Mouse (Mus musculus): Measurements from ENCODE around the gene Amotl1.
"Not testable (repeated sequence)": the region's sequence is repeated elsewhere in the genome, so short reads cannot be mapped to it uniquely, and the experiment has no call there.

Amotl1 gene

DNA sequence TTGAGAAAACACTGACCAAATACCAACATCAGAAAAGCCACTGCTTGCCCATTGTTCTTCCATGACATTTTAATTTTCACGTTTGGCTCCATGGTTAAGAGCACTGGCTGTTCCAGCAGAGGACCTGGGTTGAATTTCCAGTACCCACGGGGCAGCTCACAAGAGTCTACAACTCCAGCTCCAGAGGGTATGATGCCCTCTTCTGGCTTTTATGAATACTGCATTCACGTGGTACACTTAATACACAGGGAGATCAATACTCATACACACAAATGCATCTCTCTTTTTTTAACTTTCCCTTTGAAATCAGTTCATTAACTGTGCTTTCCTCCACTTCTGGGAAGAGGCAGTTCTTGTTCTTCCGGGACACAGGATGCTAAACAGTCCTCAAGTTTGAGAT lies 41.4 kb downstream of the Amotl1 start:
- DNase-seq, result no peak

DNA sequence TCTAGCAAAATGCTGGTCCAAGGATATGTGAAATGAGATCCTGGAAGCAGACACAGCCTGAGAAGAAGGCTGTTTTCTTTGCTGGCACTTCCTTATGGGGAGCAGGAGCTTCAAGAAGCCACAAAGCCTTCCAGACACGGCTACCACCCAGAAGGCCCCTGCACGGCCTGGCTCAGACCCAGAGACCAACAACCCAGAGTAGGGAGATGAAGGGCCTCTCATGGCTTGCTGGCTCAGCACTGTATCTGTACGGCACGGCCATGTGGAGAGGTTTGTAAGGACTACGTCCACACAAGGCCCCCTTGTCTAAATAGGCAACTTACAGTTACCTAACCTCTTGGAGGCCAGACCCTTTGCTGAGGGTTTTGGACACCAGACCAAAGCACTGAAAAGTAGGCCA lies 45.1 kb downstream of the Amotl1 start:
- no peak for DNase-seq

DNA sequence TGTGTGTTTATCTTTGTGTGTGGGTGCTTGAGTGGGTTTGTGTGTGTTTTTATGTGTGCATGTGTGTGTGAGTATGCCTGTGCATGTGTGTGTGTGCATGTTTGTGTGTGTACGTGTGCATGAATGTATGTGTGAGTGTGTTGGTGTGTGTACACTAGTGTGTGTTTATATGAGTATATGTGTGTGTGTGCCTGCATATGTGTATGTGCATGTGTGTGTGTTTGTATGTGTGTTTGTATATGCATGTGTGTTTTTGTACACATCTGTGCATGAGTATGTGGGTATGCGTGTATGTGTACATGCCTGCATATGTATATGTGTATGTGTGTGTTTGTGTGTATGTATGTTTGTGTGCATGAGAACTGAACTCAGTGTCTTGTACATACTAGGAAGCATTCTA lies 46.7 kb downstream of the Amotl1 start:
- no peak for DNase-seq

DNA sequence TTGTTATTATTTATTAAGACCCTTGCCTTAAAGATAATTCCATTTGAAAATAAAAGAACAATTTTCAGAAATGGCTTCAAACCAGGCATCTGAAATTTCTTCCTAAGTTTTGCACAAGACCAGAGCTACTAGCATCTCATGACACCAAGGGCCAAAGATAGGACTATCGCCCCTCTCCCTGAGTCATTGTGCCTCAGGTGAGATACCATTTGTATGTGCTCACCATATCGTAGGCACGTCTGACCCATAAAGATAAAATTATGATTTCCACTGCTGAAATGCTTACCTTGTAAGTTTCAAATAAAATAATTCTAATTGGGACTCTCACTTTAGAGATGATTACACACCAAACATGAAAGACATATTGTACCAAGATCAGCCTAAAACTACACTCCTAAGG lies 47.4 kb downstream of the Amotl1 start:
- no peak for DNase-seq

DNA sequence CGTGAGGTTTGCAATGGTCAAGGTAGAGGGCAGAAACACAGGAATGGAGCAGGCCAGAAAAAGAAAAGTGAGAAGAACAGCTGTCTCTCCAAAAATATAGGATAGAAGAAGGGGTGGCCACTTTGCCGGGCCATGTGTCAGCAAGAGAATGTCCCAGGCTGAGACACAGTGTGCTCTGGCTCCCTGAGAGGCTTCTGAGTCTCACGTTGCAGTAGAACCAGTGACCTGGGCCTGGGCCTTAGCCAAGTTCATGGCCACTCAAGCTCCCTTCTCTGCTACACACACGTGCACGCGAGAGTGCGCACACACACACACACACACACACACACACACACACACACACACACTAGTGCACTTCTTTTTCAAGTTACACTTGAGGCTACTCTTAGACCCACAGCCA lies 48.0 kb downstream of the Amotl1 start:
- DNase-seq, result no peak

DNA sequence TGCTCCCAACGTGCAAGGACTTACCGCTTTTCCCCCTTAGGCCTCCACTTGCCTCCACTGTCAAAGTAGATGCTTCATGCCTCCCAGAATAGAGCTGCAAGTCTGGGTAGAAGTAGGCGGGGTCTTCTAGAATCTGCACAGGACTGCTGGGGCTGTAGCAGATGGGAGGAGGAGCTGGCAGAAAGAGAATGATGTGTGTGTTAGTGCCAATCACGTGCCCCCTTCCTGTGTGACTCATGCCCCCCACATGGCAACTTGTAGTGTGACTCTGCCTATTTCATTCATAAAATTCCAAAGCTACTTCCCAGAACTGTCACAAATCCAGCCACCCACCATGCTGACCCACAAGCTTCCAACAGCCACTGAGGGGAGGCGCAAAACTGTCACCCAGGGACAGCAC lies 48.4 kb downstream of the Amotl1 start:
- no peak for DNase-seq

DNA sequence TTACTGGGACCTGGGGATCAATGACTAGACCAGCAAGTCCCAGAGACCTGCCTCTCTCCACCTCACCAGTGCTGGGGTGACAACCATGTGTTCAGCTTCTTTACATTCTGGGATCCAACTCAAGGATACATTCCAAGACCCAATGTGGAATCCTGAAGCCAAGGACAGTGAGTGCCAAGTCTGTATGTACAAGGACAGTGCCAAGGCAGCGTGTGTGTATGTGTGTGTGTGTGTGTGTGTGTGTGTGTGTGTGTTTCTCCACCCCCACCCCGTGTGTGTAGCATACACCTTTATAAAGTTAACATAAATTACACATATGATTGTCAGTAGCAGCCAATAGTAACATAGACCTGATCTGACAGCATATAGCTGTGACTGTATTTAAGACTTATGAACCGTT lies 49.0 kb downstream of the Amotl1 start:
- no peak for DNase-seq

DNA sequence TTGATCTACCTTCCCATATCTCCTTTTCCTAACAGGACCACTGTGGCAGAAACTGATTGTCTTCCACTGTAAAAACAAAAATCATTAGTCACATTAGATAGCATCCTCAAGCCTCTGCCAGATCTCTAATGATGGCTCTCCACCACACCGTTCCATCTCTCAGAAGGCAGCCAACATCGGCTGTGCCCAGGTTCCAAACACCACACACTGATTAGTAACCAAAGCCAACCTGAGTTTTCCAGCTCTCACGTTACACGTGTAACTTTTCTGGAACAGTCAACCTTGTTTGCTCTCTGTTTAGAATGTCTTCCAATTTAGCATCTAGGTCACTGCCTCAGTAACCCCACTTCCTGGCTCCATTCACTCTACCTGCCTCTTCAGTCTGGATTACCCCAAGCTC lies 51.0 kb downstream of the Amotl1 start:
- no peak for DNase-seq

DNA sequence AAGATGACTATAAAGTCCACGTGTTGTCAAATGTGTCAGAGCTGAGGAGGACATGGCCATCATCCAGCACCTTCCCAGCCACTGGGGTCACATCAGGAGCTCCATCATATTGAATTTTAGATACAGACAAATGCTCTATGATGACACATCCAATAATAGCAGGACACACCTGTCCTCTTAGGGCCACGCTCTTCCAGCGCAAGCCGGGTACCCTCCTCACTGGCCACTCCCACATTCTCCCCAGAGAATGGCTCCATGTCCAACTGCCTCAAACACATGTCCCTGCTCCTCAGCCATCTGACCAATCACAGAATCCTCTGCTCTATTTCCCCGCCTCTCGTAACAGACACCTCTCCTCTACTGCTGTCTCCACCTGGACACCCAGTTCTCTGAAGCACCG lies 54.2 kb downstream of the Amotl1 start:
- no peak for DNase-seq

DNA sequence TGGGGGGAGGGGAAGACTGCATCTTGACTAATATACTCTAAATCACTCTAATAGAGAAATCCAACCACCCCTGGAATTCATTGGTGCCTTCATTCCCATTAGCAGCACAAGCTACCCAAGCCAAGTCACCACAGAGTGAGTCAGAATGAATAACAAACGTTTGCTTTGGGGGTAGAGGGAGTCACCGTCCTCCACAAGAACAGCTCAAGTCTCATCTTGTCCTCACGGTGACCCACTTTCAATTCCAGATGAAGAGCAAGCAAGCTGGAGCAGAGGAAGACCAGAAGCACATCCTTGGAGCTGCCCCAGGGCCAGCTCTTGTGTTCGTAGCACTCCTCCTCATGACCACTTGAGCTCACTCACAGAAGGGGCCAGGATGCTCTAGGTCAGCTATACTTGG lies 56.2 kb downstream of the Amotl1 start:
- no peak for DNase-seq

DNA sequence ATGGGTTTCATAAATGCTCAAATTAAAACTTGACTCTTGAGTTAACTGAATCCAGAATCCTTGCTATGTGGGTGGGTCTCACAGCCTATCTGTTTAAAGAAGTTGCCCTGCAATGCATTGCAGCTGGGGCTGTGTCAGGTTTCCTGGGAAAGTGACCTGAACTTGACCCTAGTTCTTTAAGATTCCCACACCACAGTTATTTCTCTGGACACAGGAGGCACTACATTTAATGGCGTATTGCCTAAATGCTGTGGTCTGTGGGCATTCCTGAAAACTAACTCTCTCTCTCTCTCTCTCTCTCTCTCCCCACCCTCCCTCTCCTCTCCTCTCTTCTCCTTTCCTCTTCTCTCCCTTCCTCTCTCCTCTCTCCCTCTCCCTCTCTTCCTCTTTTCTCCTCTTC lies 59.2 kb downstream of the Amotl1 start:
- no peak for DNase-seq

DNA sequence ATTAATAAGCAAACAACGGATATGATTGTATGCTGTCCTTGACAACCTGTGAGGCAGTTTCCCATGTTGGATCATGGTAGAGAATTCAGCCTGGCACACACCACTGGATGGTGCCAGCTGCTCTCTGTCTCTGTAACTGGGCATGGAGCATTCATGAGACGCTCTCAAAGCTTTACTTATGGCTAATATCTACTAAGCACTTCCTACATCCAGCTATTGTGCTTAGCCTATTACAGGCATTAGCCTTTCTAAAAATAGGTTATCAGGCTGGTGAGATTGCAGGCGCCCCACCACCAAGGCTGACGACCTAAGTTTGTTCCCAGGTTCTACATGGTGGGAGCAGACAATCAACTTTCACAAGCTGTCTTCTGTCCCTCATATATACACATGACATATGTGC lies 65.9 kb downstream of the Amotl1 start:
- DNase-seq, result no peak

DNA sequence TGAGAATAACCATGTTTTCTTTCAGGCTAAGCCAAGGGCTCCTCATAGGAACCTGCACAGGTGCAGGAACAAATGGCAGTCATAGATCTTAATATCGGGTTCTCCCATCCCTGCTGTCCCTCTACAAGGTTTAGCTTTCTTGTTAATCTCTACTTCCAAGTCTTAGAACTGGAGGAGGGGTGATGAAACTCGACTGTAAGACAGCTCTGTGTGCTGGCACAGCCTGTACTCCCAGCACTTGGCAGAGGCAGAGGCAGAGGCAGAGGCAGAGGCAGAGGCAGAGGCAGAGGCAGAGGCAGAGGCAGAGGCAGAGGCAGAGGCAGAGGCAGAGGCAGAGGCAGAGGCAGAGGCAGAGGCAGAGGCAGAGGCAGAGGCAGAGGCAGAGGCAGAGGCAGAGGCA lies 68.5 kb downstream of the Amotl1 start:
- DNase-seq, result not testable (repeated sequence)

DNA sequence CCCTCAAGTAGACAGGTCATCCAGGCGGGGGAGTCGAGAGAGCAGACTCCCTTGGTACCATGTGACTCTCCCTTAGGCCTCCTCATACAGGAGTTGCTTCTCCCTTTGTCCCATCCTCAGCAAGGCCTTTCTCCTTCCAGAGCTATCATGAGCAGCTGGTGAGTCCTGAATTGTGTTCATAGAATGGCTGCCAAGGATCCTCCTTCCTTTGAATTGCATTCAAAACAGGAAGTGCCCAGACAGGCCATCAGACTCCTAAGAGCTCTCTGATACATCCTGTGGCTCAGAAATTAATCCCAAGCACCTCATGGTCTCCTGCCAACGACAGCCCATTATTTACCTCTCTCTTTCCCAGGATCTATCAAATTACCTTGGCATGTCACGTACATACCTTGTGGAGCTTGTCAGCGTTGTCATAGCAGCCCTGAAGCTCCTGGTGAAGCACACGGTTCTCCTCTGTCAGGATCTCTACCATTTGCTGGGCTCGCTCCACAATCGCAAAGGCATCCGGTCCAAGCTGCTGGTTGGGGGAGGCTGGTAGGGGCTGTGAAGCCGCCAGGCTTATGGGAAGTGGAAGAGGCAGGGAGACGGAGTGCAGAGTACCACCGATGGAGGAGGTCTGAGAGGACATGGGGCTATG lies 70.0 kb downstream of the Amotl1 start:
- DNase-seq, result peak; percentile 30

DNA sequence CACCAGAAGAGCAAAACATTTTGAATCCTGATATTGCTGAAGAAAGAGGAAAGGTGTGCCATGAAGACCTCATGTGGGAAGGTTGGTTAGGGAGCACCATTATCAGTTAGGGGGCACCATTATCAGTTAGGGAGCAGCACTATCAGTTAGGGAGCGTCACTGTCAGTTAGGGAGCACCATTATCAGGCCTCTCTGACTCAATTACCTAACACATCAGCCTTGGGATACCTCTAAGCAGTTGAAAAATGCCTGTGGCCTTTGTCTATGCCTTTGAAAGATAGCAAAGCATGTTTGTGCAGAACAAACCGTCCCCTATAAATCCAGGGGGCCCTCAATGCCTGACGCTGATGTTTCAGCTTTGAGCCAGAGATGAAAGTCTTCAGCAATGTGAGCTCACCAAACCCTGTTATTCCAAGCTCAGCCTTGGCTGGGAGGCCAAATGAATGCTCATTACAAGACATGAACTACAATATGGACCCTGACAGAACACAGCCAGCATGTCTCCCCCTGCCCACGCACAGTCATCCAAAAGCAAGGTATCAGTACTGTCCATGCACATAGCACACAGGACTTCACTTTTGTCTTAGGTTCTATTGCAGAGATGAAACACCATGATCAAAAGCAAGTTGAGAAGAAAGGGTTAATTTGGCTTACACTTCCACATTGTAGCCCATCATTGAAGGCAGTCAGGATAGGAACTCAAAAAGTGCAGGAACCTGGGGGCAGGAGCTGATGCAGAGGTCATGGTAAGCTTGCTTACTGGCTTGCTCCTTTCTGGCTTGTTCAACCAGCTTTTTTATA lies 75.5 kb downstream of the Amotl1 start:
- no peak for DNase-seq

DNA sequence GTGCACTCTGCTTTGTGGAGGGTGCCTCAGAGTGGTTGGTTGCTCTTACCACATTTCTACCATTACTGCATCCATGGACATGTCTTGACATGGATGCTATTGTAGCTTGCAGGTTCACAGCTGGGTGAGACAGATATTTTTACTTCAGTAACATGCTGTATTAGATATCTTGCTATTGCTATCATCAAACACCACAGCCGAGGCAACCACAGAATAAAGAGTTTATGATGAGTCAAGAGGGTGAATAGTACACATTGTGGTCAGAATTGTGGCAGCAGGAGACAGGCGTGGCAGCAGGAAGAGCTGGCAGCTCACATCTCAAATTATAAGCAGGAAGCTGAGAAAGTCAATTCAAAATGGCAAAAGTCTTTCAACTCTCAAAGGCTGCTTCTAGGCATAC lies 76.4 kb downstream of the Amotl1 start:
- no peak for DNase-seq

DNA sequence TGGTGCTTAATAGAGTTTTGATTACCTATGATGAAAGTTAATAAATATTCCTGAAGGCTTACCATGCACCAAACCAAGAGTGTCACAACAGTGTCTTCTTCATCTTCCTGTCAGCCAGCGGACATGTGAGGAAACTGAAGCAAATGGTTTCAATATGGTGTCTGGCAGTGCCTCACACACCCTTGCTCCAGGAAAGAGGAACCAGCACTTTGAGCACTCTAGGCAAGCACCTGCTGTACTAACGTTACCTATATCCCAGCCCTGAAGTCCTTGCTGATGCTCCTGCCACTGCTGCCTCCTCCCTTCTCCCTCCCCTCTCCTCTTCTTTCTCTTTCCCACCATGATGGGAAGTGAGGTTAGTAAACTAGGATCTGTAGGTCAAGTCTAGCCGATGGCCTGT lies 80.4 kb downstream of the Amotl1 start:
- DNase-seq, result no peak

DNA sequence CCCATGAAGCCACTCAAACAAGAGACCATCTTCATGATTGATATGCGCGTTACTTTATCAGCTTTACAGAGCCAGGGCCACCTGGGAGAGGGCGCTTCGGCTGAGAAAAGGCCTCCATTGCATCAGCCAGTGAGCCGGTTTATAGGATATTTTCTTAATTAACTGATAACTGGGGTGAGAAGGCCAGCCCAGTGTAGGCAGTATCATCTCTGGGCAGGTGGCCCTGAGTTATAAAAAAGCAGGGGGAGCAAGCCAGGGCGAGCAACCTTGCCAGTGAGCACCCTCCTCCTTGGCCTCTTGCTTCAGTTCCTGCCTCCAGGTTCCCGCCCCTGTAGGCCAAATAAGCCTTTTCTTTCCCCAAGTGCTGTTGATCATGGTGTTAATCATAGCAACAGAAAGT lies 81.5 kb downstream of the Amotl1 start:
- no peak for DNase-seq

DNA sequence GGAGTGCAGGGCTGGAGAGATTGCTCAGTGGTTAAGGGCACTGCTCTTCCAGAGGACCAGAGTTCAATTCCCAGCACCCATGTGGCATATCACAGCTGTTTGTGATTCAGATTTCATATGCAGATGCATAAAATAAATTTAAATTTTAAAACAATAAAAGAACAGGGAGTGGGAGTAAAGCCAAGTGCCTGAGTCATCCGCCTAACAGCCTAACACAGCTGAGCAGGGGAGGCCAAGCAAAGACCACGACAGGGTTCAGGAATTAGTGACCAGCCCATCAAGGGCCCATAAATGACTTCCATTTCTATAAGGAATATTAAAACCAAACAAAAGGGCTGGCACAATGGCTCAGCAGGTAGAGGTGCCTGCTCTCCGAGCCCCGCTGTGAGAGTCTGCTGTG lies 84.3 kb downstream of the Amotl1 start:
- no peak for DNase-seq

DNA sequence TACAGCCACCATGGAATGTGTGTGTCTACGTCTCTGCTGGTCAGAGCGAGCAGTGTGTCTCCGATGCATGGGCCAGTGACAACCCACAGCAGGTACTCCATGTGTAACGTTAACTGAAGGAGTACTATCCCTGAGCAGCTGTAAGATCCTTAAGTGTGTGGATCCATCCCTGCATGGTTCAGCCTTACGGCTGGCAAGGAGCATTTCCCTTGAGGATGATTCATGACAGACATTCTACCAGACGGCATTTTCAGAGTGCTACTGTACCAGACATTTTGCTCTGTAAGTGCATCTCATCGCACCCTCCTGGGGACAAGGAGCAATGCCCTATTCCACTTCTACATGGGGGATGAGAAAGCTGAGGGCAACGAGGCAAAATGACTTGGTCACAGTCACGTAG lies 84.9 kb downstream of the Amotl1 start:
- DNase-seq, result no peak

DNA sequence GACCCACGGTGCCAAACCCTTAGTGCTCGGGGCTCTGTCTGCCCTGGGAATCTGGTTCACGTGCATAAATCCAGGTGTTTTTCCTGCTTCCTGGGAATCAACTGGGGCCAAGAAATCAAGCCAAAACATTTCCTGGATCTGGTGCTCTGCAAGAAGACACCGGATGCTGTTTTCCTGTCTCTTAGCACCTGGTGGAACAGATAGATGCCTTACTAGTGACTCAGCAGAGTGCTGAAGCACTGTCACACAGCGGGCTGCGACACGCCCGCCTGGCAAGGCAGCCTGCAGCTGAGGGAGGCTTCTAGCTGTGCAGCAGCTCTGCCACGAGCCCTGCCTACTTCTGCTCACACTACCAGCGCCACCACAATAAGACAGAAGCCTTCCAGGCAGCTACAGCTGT lies 85.4 kb downstream of the Amotl1 start:
- no peak for DNase-seq

DNA sequence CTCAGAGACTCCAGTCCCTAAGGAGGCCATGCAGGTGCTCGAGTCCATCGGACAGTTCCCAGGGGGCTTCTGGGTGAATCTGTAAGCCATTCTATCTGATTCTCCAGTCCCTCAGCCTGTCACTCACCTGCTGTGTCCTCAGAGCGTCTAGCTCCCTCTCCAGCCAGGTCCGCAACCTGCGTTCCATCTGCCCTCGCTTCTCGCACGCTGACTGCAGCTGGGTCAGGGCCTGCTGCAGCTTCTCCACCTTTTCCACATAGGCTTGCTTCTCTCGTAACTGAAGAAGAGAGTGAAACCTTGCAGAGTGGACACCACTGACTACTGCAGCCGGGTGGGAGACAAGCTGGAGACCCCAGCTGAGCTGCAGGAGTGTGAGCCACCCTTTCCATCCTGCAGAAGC lies 86.5 kb downstream of the Amotl1 start:
- no peak for DNase-seq

DNA sequence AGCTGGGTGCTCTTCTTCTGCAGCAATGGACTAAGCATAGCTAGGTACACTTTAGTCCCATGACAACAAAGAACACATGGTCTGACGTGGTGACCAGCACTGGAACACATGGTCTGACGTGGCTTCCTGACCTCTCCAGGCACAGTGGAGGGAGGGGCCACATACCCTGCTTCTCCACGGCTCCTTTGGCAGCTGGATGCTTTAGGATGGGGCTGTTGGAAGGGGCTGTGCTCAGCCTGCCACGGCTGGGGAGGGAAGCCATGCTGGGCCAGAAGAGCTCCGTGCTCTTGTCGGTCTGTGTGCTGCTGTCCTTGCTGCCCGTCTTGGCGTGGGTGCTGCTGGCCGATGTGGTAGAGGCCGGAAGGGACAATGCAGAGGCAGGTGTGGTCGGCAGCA lies 96.5 kb downstream of the Amotl1 start:
- DNase-seq, result no peak

DNA sequence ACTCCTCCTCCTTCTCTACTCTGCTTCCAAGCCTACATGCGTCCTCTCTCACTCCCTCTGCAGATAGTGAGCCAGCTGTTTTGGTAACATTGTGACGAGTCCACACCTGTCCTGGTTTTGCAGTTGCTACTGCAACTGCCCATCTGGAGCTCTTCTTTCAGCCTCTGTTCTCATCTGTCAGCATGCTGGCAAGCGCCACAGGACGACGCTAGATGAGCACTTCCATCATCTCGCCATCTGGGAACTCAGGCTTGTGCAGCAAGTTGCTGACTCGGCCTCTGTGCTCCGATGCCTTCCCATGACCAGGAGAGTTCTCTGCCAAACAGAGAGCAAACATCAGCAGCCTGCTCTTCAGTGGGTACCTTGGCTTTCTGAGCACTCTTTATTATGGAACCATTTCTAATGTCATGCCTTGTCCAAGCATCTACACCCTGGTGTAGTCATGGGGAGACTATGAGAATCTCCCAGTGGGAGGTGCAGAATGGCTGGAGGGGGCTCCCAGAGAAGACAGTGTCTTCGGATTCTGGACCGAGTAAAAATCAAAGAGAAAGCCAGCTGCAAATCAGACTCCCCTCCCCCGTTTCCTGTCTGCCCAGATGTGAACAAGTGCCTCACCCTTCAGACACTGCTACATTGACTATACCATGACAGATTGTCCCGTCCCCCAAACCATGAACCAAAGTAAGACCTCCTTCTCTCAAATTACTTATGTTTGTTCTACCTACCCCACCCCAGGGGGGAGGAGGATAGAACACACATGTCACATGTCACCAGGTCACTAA lies 97.1 kb downstream of the Amotl1 start:
- no peak for DNase-seq
